Mouse (Mus musculus) kidney, postnatal 0 days (tissue): ENCODE results near the gene Parvb. TPM values are rescaled to one million over a fixed set of nuclear protein-coding genes. Genes with fewer than 3 reads are reported as not detected.

Source experiments
- ATAC-seq: fragments of 200-750 bp; cut with Nextera tagmentation; replicated peaks from 2 replicates; pipeline ENCODE4 v1.8.0; 2017; ENCODE audit warnings: low read depth, moderate number of reproducible peaks, moderate TSS enrichment, moderate library complexity; ENCODE audit not compliant: low FRiP score
- DNase-seq: peaks from one replicate; pipeline ENCODE4 v3.0.0-alpha.2; 2016; ENCODE audit warnings: low spot score
- H3K27ac ChIP-seq: fragments of 300-500 bp; sonication (generic); 2 replicates; pipeline ENCODE4 v1.5.1; 2014; ENCODE audit warnings: mild to moderate bottlenecking
- H3K27me3 ChIP-seq: fragments of 300-500 bp; sonication (generic); 2 replicates; pipeline ENCODE4 v1.6.1; 2014; ENCODE audit warnings: low read length, mixed read lengths; ENCODE audit not compliant: insufficient read depth
- H3K36me3 ChIP-seq: fragments of 300-500 bp; sonication (generic); 2 replicates; pipeline ENCODE4 v1.6.1; 2014; ENCODE audit warnings: low read length, mixed read lengths; ENCODE audit not compliant: insufficient read depth
- H3K4me1 ChIP-seq: fragments of 300-500 bp; sonication (generic); replicated peaks from 2 replicates; pipeline ENCODE4 v1.6.1; 2014; ENCODE audit warnings: antibody characterized with exemption, low read length, mixed read lengths; ENCODE audit not compliant: insufficient read depth
- H3K4me2 ChIP-seq: fragments of 300-500 bp; sonication (generic); 2 replicates; pipeline ENCODE4 v1.6.1; 2014; ENCODE audit warnings: mild to moderate bottlenecking, low read length, moderate library complexity, mixed read lengths
- H3K4me3 ChIP-seq: fragments of 300-500 bp; sonication (generic); replicated peaks from 2 replicates; pipeline ENCODE4 v1.5.1; 2014; ENCODE audit warnings: low read depth, low read length
- H3K9ac ChIP-seq: fragments of 300-500 bp; sonication (generic); 2 replicates; pipeline ENCODE4 v1.6.1; 2014; ENCODE audit warnings: low read depth, low read length
- H3K9me3 ChIP-seq: fragments of 300-500 bp; sonication (generic); replicated peaks from 2 replicates; pipeline ENCODE4 v1.6.1; 2016; ENCODE audit warnings: low read length, inconsistent platforms, mixed read lengths
- CTCF ChIP-seq: IDR thresholded peaks from 2 replicates; pipeline ENCODE4 v1.5.1; 2016; ENCODE audit warnings: antibody characterized with exemption, low read depth, mild to moderate bottlenecking, moderate library complexity
- WGBS: fragments of 180-500 bp; shearing (Covaris S2); extraction: QIAGEN DNeasy Blood & Tissue Kit; methylation state at CpG from one replicate; pipeline ENCODE4 v1.1.7; 2014; 5-methylcytosine and 5-hydroxymethylcytosine counted together
- polyA plus RNA-seq: library from polyadenylated mRNA; unstranded; fragments of >200 nt; fragmentation: Nextera tagmentation; extraction: Ambion mirVana; gene quantifications from 2 replicates; pipeline ENCODE4 v1.2.1, GENCODE M21; 2015

The Parvb gene
- polyA plus RNA-seq, 1 experiment from 2014 or later, result 3.3 TPM

- H3K27me3 ChIP-seq, result no peaks in the 10 kb centered on the region
- no peak for TF ChIP-seq CTCF
- no peak for DNase-seq
- no peak overlapping the region for H3K4me2 ChIP-seq
- ATAC-seq, result no peak
- H3K4me1 ChIP-seq, result peaks cover 12% of the 10 kb centered on the region; the same call in 1 of the 2 replicates
- no peak overlapping the region for H3K27ac ChIP-seq
- no peaks in the 10 kb centered on the region for H3K9me3 ChIP-seq
- no peak overlapping the region for H3K9ac ChIP-seq
- WGBS, result 70% methylated on average over 9 of the region's 9 CpGs
- no peak overlapping the region for H3K4me3 ChIP-seq
- no peaks in the 10 kb centered on the region for H3K36me3 ChIP-seq
Measured at GRCm38 (mm10) chr15:84311295-84312085, 79.6 kb downstream of the Parvb start.

DNA sequence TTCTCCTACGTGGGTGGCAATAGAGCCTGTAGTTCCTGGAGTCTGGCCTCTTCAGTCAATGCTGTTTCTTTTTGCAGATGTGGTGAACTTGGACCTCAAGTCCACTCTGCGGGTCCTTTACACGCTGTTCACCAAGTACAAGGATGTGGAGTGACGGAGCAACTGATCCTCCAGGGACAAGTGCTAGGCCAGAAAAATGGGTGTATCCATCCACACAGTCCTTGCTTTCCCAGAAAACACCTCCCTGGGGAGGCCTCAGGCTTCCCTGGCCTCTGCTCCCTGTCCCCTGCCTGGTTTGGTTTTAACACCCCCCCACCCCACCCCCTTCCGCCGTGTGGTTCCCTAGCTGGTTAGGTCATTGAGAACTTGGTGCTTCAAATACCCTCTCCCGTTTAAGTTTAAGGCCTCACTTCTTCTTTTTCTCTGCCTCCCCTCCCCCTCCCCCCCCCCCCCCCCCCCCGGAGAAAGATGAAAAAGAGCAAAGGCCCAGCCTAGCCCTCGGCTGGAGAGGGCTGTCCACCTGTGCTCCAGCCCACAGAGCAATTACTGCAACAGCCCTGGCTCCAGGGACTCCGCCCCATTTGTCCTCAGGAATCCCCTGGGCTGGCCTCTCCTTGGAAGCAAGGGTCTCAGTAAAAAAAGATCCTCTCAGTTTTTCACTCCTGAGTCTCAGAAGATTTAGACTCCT lies 81.2 kb downstream of the Parvb start:
- H3K4me1 ChIP-seq, result peaks cover 12% of the 10 kb centered on the region; the same call in 1 of the 2 replicates
- H3K9me3 ChIP-seq, result no peaks in the 10 kb centered on the region
- no peak overlapping the region for H3K4me3 ChIP-seq
- 0 out of 2 replicates have a peak overlapping the region, but pooled peaks have one; percentile 25 for H3K27ac ChIP-seq
- H3K36me3 ChIP-seq, result no peaks in the 10 kb centered on the region
- no peak for DNase-seq
- no peak for ATAC-seq
- no peak overlapping the region for H3K4me2 ChIP-seq
- WGBS, result 42% methylated on average over 9 of the region's 10 CpGs
- no peak overlapping the region for H3K9ac ChIP-seq
- TF ChIP-seq CTCF, result no peak
- H3K27me3 ChIP-seq, result no peaks in the 10 kb centered on the region

DNA sequence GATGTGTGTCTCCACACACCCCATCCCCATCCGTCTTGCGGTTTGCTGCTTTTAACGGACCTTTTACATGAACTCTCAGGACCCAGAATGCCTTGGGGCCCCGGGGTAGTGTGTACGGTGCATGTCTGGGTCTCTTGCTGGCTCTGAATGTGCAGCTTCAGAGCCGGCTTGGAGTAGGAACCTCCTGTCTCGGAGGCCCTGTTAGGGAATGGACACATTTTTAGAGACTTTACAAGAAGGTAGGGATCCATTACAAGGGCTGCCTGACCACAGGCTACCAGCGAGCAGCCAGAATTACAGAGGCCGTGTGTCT lies 81.7 kb downstream of the Parvb start:
- H3K4me1 ChIP-seq, result peaks cover 12% of the 10 kb centered on the region; the same call in 1 of the 2 replicates
- ATAC-seq (no peak), DNase-seq (no peak)
- no peaks in the 10 kb centered on the region for H3K36me3 ChIP-seq
- no peak overlapping the region for H3K4me2 ChIP-seq
- no peaks in the 10 kb centered on the region for H3K9me3 ChIP-seq
- TF ChIP-seq CTCF, result no peak
- no peak overlapping the region for H3K4me3 ChIP-seq
- H3K9ac ChIP-seq, result no peak overlapping the region
- no peaks in the 10 kb centered on the region for H3K27me3 ChIP-seq
- WGBS, result 19% methylated on average over 9 of the region's 9 CpGs
- 0 out of 2 replicates have a peak overlapping the region, but pooled peaks have one; percentile 25 for H3K27ac ChIP-seq

GRCm38 (mm10) chr15:84314420-84315080 lies 82.7 kb downstream of the Parvb start:
- WGBS, result 34% methylated on average over 18 of the region's 18 CpGs
- Histone ChIP-seq H3K9me3 (no peaks in the 10 kb centered on the region), H3K36me3 (no peaks in the 10 kb centered on the region), H3K4me1 (peaks cover 12% of the 10 kb centered on the region; the same call in 1 of the 2 replicates), H3K4me3 (no peak overlapping the region), H3K27ac (no peak overlapping the region), H3K27me3 (no peaks in the 10 kb centered on the region), H3K9ac (no peak overlapping the region), H3K4me2 (no peak overlapping the region)
- DNase-seq (no peak), ATAC-seq (no peak)
- no peak for TF ChIP-seq CTCF

DNA sequence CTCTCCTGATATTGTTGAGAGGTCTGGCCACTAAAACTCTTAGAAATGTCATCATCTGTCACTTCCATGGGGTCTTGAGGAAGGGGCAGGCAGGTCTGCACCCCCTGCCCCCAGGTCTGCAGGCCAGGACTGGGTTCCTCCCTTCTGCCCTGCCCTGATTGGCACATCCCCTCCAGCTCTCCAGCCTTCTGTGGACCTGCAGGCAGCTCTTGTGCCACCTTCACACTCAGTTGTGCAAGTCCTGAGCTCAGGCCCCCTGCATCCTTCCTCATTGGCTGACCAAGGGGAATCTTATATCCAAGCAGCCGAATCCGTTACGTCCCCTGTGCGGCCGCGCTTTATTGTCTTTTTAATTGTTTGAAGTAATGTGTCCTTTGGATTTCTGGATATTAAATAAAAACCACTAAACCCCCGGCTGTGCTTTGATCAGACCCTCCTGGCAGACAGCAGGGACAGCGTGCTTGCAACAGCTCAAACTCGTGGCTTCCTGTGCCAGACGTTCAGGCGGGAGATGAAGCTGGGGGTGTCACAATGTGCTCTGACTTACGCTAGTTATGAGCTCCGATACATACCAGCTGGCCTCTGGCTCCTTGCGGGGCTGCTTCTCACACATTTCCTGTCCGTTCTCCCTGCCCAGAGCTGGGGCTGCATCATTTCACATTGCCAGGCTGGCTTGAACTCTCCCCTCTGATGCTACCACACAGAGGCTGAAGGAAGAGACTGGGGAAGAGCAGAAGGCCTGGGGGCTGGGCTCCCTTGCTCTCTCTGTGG lies 83.6 kb downstream of the Parvb start:
- Histone ChIP-seq H3K4me3 (no peak overlapping the region), H3K27me3 (no peaks in the 10 kb centered on the region), H3K9me3 (no peaks in the 10 kb centered on the region), H3K9ac (no peak overlapping the region), H3K36me3 (no peaks in the 10 kb centered on the region), H3K4me2 (no peak overlapping the region), H3K4me1 (peaks cover 12% of the 10 kb centered on the region; the same call in 1 of the 2 replicates), H3K27ac (0 out of 2 replicates have a peak overlapping the region, but pooled peaks have one; percentile 25)
- DNase-seq (peak; percentile 84), ATAC-seq (no peak; the same call in 1 of the 2 replicates)
- WGBS, result 45% methylated on average over 15 of the region's 15 CpGs
- no peak for TF ChIP-seq CTCF
